Mouse (Mus musculus) large intestine, adult 2 months (tissue): ENCODE measurements around the gene Lrrfip2. TPM values are rescaled to one million over a fixed set of nuclear protein-coding genes. Genes with fewer than 3 reads are reported as not detected.

ENCODE experiments used
- DNase-seq: peaks from one replicate; pipeline ENCODE4 v3.0.0-alpha.2; 2012; ENCODE audit warnings: low read depth, low spot score
- WGBS: fragments of 180-500 bp; shearing (Covaris S2); methylation state at CpG from one replicate; pipeline ENCODE4 v1.1.7; 2018; 5-methylcytosine and 5-hydroxymethylcytosine counted together
- polyA plus RNA-seq: library from polyadenylated mRNA; depleted of rRNA; stranded (reverse); fragments of >200 nt; gene quantifications from 2 replicates; pipeline ENCODE4 v1.2.3, GENCODE M21; 2012

The Lrrfip2 gene
- polyA plus RNA-seq, 1 experiment = 12.7 TPM

- DNase-seq = no peak
- 80% methylated on average over 3 of the region's 3 CpGs for WGBS
These were observed 35.6 kb downstream of the Lrrfip2 start for GRCm38 (mm10) chr9:111153026-111153425.

- DNase-seq = no peak
- WGBS = 89% methylated on average over 11 of the region's 11 CpGs
These were observed 38.5 kb downstream of the Lrrfip2 start for GRCm38 (mm10) chr9:111155764-111156458.

GRCm38 (mm10) chr9:111159562-111159961 lies 42.2 kb downstream of the Lrrfip2 start:
- DNase-seq = no peak
- 69% methylated on average over 1 of the region's 1 CpGs for WGBS

GRCm38 (mm10) chr9:111161213-111161612 lies 43.8 kb downstream of the Lrrfip2 start:
- DNase-seq = no peak
- WGBS = 76% methylated on average over 14 of the region's 14 CpGs

- no peak for DNase-seq
- 65% methylated on average over 4 of the region's 4 CpGs for WGBS
These were observed 49.2 kb downstream of the Lrrfip2 start for GRCm38 (mm10) chr9:111166612-111167011.

- DNase-seq = no peak
- 37% methylated on average over 3 of the region's 3 CpGs for WGBS
These were observed 53.0 kb downstream of the Lrrfip2 start for GRCm38 (mm10) chr9:111170430-111170829.

GRCm38 (mm10) chr9:111174071-111174470 lies 56.7 kb downstream of the Lrrfip2 start:
- DNase-seq = no peak
- WGBS = 72% methylated on average over 5 of the region's 5 CpGs

- WGBS = 89% methylated on average over 5 of the region's 5 CpGs
- DNase-seq = no peak
These were observed 61.6 kb downstream of the Lrrfip2 start for GRCm38 (mm10) chr9:111178971-111179370.

- DNase-seq = no peak
- WGBS = 59% methylated on average over 3 of the region's 3 CpGs
These were observed 64.8 kb downstream of the Lrrfip2 start for GRCm38 (mm10) chr9:111182176-111182575.

GRCm38 (mm10) chr9:111184929-111185328 lies 67.5 kb downstream of the Lrrfip2 start:
- 92% methylated on average over 4 of the region's 4 CpGs for WGBS
- DNase-seq = no peak

- DNase-seq = no peak
- 86% methylated on average over 6 of the region's 6 CpGs for WGBS
These were observed 69.5 kb downstream of the Lrrfip2 start for GRCm38 (mm10) chr9:111186861-111187260.

- 67% methylated on average over 7 of the region's 7 CpGs for WGBS
- DNase-seq = no peak
These were observed 71.3 kb downstream of the Lrrfip2 start for GRCm38 (mm10) chr9:111188731-111189130.

GRCm38 (mm10) chr9:111193211-111193610 lies 75.8 kb downstream of the Lrrfip2 start:
- WGBS = 77% methylated on average over 2 of the region's 2 CpGs
- DNase-seq = no peak

GRCm38 (mm10) chr9:111197116-111197515 lies 79.7 kb downstream of the Lrrfip2 start:
- WGBS = 90% methylated on average over 3 of the region's 3 CpGs
- DNase-seq = no peak

GRCm38 (mm10) chr9:111197712-111198111 lies 80.3 kb downstream of the Lrrfip2 start:
- WGBS = 58% methylated on average over 4 of the region's 4 CpGs
- no peak for DNase-seq

- 83% methylated on average over 1 of the region's 1 CpGs for WGBS
- DNase-seq = no peak
These were observed 80.9 kb downstream of the Lrrfip2 start for GRCm38 (mm10) chr9:111198332-111198731.

GRCm38 (mm10) chr9:111200208-111200607 lies 82.8 kb downstream of the Lrrfip2 start:
- DNase-seq = no peak

GRCm38 (mm10) chr9:111204601-111205375 lies 87.4 kb downstream of the Lrrfip2 start:
- no peak for DNase-seq
- 57% methylated on average over 9 of the region's 9 CpGs for WGBS

GRCm38 (mm10) chr9:111207683-111208082 lies 90.3 kb downstream of the Lrrfip2 start:
- DNase-seq = no peak
- WGBS = 77% methylated on average over 3 of the region's 3 CpGs

- no peak for DNase-seq
- 89% methylated on average over 3 of the region's 3 CpGs for WGBS
These were observed 90.8 kb downstream of the Lrrfip2 start for GRCm38 (mm10) chr9:111208185-111208584.

- WGBS = 90% methylated on average over 7 of the region's 7 CpGs
These were observed 91.8 kb downstream of the Lrrfip2 start for GRCm38 (mm10) chr9:111209158-111209699.

More at GRCm38 (mm10) chr9:111209158-111209699, 91.8 kb downstream of the Lrrfip2 start:
- no peak for DNase-seq
